Mouse (Mus musculus) regulatory T cell (primary cell): ENCODE results near the gene Capn10.

ENCODE experiments used
- in situ Hi-C: fragments of 300-600 bp; cut with MboI, MseI; formaldehyde crosslinking; loops from one replicate; pipeline ENCODE4 v1.15.1; 2025; ENCODE audit warnings: high pct_unique_total_duplicates

Gene Capn10

DNA sequence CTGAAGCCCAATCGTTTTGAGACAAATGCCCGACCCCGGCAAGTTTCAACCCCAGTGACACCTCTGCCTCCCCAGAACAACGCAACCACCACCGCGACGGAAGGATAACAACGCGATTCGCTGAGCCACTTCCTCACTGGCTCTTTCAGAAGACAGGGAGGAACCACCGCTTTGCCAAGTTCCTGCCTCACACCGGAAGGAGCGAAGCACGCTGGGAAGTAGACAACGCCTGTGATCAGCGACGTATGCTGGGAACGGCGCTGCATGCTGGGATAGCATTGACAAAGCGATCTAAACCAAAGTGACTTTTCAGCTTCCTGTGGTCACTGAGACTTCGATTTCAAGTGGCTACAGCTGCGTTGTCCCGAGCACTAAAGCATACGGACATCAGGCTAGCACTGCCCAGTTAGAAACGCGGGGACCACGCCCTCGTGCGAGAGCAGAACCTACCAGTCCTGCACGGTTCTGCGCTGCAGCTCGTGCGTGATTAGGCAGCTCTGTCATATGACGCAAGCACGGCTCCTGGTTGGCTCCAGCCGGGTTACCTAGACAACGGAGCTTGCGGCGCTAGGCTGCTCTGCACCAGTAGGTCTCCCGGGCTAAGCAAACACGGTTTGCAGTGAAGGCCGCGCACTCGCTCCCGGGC lies at the start of gene Capn10:
Gene Capn10, plus strand, starts transcription at position 195 of the 646 bp plus-strand sequence.
- in situ Hi-C loops, result loop anchor here (25.0 kb wide), 1 partner anchor 553 kb away; the partner anchor contains the start of gene Hdlbp

DNA sequence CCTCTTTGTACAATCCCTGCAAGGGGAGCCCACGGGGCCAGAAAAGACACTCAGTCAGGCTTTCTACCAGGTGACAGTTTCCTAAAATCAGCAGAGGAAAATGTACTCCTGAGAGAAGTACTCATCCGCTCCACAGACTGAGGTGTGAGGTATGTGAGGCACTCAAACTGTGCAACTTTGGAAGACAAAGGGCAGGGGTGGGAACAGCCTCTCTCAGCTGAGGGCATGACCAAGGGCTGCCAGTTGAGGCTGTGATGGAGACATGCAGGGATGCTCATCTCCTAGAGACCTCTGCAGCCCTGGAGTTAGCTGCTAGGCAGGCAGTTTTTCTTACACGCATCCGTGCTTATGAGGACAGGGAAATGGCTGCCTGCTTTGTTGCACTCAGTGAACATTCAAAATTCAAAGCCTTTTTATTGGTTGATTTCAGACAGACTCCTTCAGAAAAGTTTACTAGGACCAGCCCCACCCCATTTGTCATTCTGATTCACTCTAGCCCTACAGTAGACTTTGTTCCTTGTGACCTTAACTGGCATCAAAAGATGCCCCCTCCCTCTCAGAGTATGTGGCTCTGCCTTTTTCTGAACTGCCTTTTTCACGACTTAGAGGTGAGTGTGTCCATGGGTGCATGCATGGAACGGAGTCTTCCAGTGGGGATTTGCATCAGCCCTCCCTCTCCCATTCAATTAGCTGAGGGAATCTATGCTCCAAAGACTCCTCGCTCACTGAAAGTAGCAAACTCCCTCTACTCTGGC lies 45.1 kb upstream of the Capn10 start:
- in situ Hi-C loops, result no loop called here

DNA sequence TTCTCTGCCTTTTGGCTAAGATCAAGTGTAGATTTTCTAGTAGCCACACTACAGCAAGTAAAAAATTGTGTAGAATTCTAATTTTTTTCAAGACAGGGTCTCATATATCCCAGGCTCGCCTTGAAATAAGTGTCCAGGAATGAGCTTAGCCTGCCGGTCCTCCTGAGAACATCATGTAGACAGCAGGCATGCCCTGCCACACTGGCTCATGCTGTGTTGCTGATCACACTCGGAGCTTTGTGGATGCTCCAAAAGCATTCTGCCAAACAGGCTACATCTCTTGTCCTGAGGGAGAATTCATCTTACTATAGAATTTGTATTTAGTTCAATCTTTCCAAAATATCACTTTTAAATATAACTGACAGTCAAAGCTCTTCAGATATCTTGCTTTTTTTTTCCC lies 41.4 kb upstream of the Capn10 start:
- in situ Hi-C loops, result no loop called here

DNA sequence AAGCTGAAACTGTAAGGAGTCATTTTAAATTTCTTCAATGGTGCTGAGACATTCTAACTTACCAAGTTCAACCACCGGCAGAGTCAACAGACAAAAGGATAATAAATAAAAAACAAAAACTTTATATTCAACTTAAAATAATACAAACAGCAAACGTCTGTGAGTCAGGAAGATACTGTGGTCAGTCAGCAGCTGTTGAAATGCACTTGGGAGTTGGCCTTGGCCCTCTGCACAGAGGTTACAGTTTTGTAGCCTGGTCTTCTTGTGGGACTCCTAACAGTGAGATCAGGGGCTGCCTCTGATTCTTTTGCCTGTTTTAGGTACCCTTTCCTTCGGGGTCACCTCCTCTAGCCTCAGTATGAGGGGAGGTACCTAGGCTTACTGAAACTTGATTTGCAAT lies 40.3 kb upstream of the Capn10 start:
- in situ Hi-C loops, result no loop called here

DNA sequence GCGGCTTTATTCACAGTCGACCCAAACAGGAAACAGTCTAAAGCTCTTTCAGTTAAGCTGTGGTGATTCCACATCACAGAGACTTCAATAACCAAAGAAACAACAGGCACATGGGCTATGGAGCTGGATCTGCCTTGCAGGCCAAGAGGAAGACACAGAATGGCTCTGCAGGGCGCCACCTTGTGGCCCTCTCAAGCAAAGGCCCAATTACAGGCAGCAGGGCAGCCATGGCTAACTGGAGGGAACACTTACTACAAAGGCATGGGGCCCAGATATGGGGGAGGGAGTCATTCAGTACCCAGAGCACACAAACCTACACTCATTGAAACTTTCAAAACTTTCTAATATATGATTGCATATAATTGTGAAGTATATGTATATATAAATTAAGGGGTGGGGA lies 39.1 kb upstream of the Capn10 start:
- in situ Hi-C loops, result no loop called here

DNA sequence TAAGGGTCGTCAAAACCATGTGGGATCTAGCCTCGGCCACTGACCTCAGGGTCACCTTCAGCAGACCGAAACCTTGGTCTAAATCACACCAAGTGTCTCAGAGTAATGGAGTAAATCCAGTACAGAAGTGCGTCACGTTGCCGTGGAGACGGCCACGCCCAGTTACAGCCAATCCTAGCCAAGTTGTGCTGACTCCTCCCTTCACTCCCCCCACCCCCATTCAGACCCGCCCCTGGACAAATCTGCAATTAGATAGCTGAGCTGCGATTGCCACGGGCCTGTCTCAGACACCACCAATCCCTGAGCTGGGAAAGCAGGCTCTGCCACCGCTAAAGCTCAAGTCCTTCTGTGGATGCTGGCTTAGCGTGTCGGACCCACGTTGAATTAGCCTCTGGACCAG lies 31.4 kb upstream of the Capn10 start, which contains the start of gene Ankmy1:
Gene Ankmy1, minus strand, starts transcription at position 121 of the 400 bp plus-strand sequence.
- in situ Hi-C loops, result loop anchor here (25.0 kb wide), 1 partner anchor 1135 kb away; no protein-coding TSS in a partner anchor

DNA sequence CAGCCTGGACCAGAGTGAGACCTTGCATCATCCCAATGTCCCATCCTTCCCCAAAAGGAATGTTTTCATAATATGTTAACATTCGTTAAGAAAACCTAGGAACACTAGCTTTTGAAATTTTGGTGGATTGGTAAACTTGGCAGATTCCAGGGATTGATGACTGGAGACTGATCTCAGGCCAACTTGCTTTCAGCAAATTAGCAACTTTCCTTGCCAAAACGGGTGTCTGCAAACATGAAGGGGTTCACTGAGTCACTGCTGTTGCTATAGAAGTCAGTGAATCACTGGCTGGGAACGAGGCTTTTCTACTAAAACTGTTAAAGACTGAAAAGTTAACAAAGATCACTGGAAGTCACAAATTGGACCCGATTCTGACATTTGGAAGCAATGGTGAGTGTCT lies 30.5 kb upstream of the Capn10 start:
- in situ Hi-C loops, result loop anchor here (25.0 kb wide), 1 partner anchor 1134 kb away; no protein-coding TSS in a partner anchor

DNA sequence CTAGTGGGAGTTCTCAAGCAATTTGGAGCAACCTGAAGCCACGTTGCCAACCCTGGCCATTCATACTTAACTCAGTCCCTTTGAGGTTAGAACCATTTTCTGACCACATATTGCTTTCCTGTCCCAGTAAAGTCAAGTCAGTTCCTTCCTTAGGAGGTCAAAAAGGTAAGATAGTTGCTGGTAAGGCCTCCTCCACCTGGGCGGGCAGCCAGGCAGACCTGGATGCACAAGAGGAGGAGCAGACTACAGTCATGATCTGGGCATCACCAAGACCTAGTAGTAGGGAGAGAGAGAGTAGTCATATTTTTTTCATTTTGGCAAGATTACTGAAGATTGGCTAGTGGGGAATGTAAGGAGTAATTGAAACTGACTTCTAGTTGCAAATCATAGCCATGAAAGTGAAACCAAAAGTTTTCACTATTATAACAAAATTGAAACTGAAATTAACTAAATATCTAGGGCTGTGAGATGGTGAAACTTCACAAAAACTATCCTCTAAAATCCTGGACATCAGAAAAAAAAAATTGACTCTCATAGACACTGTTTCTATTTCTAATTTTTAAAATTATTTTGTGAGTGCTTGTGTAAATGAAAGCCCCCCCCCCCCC lies 28.4 kb upstream of the Capn10 start:
- in situ Hi-C loops, result loop anchor here (25.0 kb wide), 1 partner anchor 1131 kb away; no protein-coding TSS in a partner anchor

DNA sequence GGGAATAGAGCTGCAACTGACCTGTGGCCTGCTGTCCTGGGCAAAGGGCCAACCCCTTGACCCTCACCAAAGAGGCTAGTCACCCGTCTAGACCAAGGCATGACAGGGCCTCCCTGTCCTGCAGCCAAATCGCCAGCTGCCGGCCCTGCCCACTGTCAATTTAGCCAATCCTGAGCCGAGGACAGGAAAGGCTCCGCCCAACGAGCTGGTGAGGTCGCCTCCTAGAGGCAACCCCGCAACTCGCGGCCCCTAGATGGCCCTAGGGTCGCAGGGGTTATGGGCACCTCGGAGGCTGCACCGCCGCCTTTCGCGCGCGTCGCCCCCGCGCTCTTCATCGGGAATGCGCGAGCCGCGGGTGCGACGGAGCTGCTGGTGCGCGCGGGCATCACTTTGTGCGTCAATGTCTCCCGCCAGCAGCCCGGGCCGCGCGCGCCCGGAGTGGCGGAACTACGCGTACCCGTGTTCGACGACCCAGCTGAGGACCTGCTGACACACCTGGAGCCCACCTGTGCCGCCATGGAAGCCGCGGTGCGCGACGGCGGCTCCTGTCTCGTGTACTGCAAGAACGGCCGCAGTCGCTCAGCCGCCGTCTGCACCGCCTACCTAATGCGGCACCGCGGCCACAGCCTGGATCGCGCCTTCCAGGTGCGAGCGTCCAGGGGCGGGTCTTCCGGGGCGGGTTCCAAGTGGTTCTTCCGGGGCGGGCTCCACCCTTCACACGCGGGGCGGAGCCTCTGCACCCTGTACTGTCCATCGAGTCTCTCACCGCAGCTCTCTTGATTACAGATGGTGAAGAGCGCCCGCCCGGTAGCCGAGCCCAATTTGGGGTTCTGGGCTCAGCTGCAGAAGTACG lies 27.2 kb upstream of the Capn10 start, which contains the start of gene Dusp28:
Gene Dusp28, plus strand, starts transcription at position 203 of the 853 bp plus-strand sequence.
- in situ Hi-C loops, result loop anchor here (25.0 kb wide), 1 partner anchor 1130 kb away; no protein-coding TSS in a partner anchor

DNA sequence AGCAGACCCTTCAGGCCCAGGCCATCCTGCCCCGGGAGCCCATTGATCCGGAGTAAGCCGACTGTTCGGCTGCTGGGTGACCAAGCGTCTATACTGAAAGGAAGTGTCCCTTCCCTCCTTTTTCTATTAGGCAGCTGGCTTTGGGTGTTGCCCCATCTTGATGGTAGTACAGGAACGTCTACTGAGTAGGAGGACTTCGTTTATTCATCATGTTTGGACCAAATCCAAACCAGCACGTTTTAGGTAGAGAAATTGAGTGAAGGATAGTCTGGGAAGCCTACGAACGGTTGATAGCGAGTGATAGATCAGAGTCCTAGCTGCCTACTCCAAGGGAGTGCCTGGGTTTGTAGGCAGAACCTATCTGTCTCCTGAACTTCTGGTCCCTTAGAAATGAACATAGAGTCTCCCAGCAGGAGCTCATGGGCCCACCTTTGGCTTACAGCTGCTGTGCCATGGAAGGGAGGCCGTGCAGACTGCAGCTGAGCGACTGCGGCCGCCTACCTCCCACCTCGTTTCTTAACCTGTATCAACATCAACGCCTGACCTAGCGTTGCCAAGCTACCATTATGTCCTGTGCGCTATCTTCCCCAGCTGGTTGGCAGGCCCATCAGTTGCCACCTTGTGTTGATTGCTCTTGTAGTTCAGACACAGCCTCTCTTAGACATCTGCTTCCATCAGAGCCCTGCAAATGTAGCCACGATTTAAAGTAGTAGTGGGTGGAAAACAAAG lies 26.4 kb upstream of the Capn10 start:
- in situ Hi-C loops, result loop anchor here (25.0 kb wide), 1 partner anchor 1130 kb away; no protein-coding TSS in a partner anchor

DNA sequence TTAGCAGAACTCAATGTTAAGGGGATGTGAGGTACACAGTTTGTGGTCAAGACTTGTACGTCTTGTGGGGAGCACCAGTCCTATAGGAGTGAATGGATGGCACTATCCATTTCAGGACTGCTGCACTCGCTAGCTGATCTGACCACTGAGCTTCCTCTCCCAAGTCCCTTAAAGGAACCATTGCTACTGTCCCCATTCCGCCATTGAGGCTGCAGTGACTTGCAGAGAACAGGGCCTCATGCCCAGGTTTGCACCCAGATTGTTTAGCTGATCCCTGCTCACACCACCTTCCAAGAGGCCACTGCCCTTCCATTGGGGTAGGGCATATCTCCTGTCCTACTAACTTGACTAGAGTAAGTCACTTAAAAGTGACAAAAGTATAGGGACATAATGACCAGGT lies 25.5 kb upstream of the Capn10 start:
- in situ Hi-C loops, result loop anchor here (25.0 kb wide), 1 partner anchor 1129 kb away; no protein-coding TSS in a partner anchor

DNA sequence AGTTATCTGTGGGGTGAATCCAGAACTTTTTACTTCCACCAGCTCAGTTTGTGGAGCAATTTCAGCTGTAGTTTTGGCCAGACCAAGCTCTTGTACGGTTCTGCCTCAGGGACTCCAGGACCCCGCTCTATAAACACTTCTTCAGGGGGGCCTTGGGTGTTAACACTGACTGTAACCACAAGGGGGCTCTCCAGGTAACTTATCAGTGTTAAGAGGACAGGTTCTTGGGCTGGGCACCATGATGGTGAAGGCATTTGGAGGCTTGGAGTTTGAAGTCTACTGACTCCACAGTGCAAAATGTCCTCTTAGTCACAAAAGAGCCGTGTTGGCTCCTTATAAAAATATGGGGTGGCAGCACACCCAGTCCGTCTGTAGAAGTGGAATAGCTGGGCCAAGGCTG lies 25.1 kb upstream of the Capn10 start:
- in situ Hi-C loops, result loop anchor here (25.0 kb wide), 1 partner anchor 1128 kb away; no protein-coding TSS in a partner anchor

DNA sequence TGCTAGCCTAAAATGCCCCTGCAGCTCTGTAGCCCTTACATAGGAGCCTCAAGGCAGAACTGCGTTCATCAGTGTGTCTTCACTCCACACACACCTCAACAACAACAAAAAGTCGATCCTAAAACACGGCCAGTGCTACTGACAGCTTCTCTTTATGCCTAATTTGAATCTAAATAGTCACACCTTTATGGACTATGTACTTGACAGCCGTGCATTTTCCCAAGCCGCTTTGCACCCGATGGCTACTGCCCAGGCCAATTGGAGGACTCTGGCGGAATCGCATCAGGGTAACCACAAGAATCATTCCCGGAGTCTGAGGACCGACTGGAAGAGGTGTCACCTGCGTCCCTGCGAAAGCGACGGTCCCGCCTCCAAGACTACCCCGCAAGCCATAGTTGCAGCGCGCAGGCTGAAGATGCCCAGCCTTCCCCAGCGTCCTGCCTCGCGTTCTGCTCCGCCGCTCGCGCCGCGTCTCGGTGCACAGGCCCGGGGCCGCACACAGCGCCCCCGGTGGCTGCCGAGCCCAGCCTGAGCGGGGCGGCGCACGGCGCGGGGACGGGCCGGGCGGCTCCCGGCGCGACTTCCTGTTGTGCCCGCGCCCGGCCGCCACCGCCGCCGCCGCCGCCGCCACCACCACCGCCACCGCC lies 23.8 kb upstream of the Capn10 start, which contains the start of gene Rnpepl1:
Gene Rnpepl1, plus strand, starts transcription at position 545 of the 647 bp plus-strand sequence.
- in situ Hi-C loops, result loop anchor here (25.0 kb wide), 1 partner anchor 1127 kb away; no protein-coding TSS in a partner anchor

DNA sequence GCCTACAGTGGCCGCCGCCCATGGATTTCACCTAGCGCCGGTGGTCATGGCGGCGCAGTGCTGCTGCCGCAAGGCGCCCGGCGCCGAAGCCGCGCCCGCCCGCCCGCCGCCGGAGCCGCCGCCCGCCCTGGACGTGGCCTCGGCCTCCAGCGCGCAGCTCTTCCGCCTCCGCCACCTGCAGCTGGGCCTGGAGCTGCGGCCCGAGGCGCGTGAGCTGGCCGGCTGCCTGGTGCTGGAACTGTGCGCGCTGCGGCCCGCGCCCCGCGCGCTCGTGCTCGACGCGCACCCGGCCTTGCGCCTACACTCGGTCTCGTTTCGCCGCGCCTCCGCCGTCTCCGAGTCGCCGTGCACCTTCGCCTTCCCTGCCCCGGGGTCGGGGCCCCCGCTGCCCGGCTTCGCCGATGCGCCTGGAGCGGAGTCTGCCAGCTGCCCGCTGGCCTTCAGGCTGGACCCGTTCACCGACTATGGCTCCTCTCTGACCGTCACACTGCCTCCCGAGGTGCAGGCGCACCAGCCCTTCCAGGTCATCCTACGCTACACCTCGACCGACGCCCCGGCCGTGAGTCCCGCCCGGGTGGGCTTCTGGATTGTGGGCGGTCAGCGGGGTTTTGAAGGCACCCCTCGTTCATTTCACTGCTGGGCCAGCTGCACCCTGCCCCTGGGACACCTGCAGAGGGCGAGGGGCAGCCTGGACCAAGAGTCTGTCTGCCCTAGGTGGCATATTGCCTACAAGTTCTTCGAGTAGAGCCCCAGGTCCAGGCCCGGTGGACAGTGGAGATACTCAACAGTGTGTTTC lies 23.1 kb upstream of the Capn10 start:
- in situ Hi-C loops, result loop anchor here (25.0 kb wide), 1 partner anchor 1126 kb away; no protein-coding TSS in a partner anchor

DNA sequence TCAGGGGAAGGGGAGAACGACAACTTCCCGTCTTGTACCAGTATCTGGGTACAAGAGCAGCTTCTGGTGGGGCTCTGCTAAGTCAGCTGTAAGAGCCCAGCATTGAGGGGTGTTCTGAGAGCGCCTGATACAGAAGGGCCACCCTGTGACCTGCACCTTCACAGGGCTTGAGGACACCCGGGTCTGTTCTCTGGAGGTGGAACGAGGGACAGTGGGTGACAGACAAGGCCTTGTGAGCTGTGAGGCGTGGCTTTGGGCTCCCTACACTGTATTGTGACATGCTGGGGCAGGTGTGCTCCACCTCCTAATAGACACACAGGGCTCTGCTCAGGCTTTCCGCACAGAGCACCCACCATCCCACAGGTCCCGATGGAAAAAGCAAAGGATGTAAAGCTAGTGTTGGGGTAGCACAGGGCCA lies 22.4 kb upstream of the Capn10 start:
- in situ Hi-C loops, result loop anchor here (25.0 kb wide), 1 partner anchor 1126 kb away; no protein-coding TSS in a partner anchor

DNA sequence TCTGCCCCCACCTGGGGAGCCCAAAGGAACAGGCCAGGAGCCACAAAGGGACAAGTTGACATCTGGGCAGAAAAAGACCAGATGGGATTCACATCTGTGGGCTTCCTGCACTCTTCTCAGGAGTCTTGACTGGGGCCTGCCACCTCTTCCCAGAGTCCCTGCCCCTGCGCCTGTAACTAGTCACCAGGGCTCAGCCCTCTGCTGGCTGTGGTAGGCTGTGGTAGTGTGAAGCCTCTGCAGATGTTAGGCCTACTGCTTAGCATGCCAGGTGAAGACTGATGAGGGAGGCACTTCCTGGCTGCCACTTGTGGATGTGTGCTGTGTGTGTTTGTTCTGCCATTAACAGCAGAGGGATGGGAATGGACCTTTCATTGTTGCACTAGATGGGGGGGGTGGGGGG lies 21.9 kb upstream of the Capn10 start:
- in situ Hi-C loops, result loop anchor here (25.0 kb wide), 1 partner anchor 1125 kb away; no protein-coding TSS in a partner anchor

DNA sequence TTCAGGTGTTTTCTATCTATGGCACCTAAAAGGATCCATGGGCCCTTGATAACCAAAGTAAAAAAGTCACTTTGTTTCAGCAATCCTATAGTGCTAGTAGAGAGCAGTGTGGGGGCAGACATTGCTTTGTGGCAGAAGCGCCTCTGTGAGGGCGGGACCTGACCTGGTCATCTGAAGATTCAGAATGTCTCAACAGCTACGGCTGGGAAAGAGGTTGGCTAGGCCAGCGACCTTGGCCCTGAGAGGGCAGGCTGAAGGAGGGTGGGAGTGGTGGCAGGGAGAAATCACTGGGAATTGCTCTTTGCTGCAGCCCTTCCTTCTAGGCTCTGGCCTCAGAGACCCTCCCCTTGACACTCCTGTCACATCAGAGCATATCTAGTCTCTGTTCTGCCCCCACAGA lies 19.9 kb upstream of the Capn10 start:
- in situ Hi-C loops, result loop anchor here (25.0 kb wide), 1 partner anchor 1123 kb away; no protein-coding TSS in a partner anchor

DNA sequence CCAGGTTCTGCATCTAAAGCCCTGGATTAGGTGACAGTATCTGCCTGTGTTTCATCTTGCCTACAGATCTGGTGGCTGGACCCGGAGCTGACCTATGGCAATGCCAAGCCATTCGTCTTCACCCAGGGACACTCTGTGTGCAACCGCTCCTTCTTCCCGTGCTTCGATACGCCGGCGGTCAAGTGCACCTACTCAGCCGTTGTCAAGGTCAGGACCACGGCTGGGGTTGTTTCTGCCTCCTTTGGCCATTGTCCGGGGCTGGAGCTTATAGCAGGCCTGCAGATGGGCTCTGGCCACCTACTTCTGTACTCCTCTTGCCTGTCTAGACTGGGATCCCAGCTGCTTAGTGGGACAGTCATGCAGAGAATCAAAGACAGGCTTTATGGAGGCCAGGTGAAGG lies 19.2 kb upstream of the Capn10 start:
- in situ Hi-C loops, result loop anchor here (25.0 kb wide), 1 partner anchor 1122 kb away; no protein-coding TSS in a partner anchor
